Comparison of ENCODE assay signal across 8 mouse cellular contexts in the genomic region with DNA sequence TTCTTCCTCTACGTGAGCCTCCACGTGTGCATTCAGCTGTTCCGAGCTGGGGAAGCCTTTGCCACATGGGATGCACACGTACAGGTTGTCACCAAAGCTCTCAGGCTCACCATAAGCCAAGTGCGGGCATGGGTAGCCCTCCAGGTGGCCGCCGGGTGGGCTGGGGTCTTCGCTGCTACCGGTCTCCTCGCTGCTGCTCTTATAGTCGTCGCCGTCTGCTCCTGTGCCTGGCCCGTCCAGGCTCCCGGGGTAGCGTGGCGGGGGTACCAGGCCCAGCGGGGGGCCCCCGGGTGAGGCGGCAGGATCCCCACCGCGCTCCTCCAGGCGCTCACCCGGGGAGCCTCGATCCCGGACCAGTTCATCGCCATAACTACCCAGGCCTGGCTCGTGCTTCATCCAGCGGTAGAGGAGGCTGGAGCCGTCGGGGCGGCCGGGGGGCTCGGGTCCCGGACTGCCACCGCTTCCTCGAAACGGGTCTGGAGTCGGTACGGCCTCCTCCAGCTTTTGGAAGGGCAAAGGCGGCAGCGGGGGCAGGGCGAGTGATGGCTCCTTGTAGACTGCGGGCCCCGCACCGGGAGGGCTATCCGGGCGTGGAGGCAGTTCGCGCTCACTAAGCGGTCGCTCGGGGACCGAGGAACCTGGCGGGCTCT. TPM values are rescaled to one million over a fixed set of nuclear protein-coding genes. Genes with fewer than 3 reads are reported as not detected.
DNase-seq lines count a peak whose midpoint lies in the region; ATAC-seq and TF ChIP-seq lines count a peak whose summit lies in the region.

No protein-coding gene starts in this region.

- H3K4me1 ChIP-seq in liver, adult 2 months (ENCODE audit: control insufficient read depth, insufficient read depth, low read length) = peaks cover 11% of the 10 kb centered on the region; the same call in 1 of the 2 replicates
- H3K4me1 ChIP-seq in embryonic facial prominence, embryonic 12.5 days = peaks cover 54% of the 10 kb centered on the region
- H3K4me1 ChIP-seq in liver, embryonic 12.5 days = peaks cover 69% of the 10 kb centered on the region

- intact Hi-C loops in heart, postnatal 10 days (cut with DNase I) = loop anchor here (5.0 kb wide), 1 partner anchor 34 kb away; no protein-coding TSS in a partner anchor

- H3K27me3 ChIP-seq in liver, adult 2 months (ENCODE audit: control insufficient read depth, insufficient read depth, low read length) = peaks cover 11% of the 10 kb centered on the region; the same call in 1 of the 2 replicates
- H3K27me3 ChIP-seq in embryonic facial prominence, embryonic 12.5 days = peaks cover 83% of the 10 kb centered on the region
- H3K27me3 ChIP-seq in liver, embryonic 12.5 days (replicated peaks) = peaks cover 85% of the 10 kb centered on the region

- no peak for ATAC-seq in embryonic facial prominence, embryonic 12.5 days (ENCODE audit: insufficient number of reproducible peaks, insufficient read depth, low FRiP score, low TSS enrichment)
- no peak for ATAC-seq in liver, embryonic 12.5 days
- ATAC-seq in granulocyte monocyte progenitor cell, adult 5-6 weeks (replicated peaks; ENCODE audit: poor library complexity, severe bottlenecking) = no peak

- H3K4me3 ChIP-seq in liver, adult 2 months (ENCODE audit: insufficient read depth, low read depth, low read length) = peak overlapping the region; percentile 65; the same call in 1 of the 2 replicates
- H3K4me3 ChIP-seq in embryonic facial prominence, embryonic 12.5 days = peak overlapping the region; percentile 66
- H3K4me3 ChIP-seq in liver, embryonic 12.5 days = peak overlapping the region; percentile 63

- no peak for TF ChIP-seq POLR2A in liver, adult 2 months (IDR thresholded peaks at IDR 0.05; ENCODE audit: extremely low read depth, insufficient read depth, low read length)

- DNase-seq in liver, adult 2 months (ENCODE audit: extremely low read depth, low read depth, low spot score) = no peak
- DNase-seq in liver = no peak
- DNase-seq in heart, postnatal 10 days = peak; percentile 62
- DNase-seq in thymus, postnatal 4 days = peak; percentile 59
- no peak for DNase-seq in frontal cortex, postnatal 36 days (ENCODE audit: low spot score in 2 of 2)

- H3K27ac ChIP-seq in liver, adult 2 months (replicated peaks; ENCODE audit: insufficient read depth, low read depth, low read length) = no peak overlapping the region
- H3K27ac ChIP-seq in embryonic facial prominence, embryonic 12.5 days = peak overlapping the region; percentile 88
- no peak overlapping the region for H3K27ac ChIP-seq in liver, embryonic 12.5 days

- WGBS in liver, adult 2 months = 20% methylated on average over 55 of the region's 55 CpGs
- 5% methylated on average over 55 of the region's 55 CpGs for WGBS in embryonic facial prominence, embryonic 12.5 days
- 6% methylated on average over 55 of the region's 55 CpGs for WGBS in liver, embryonic 12.5 days (ENCODE audit: insufficient replicate concordance)

- no peaks in the 10 kb centered on the region; the same call in 1 of the 2 replicates for H3K36me3 ChIP-seq in liver, adult 2 months (ENCODE audit: control insufficient read depth, insufficient read depth, low read length)
- peaks cover 36% of the 10 kb centered on the region for H3K36me3 ChIP-seq in embryonic facial prominence, embryonic 12.5 days
- peaks cover 26% of the 10 kb centered on the region for H3K36me3 ChIP-seq in liver, embryonic 12.5 days

- peak overlapping the region; percentile 35 for H3K9ac ChIP-seq in liver, adult 2 months (ENCODE audit: low read depth, low read length)
- peak overlapping the region; percentile 78 for H3K9ac ChIP-seq in embryonic facial prominence, embryonic 12.5 days
- H3K9ac ChIP-seq in liver, embryonic 12.5 days = peak overlapping the region; percentile 55; the same call in 1 of the 2 replicates

- no peaks in the 10 kb centered on the region for H3K9me3 ChIP-seq in embryonic facial prominence, embryonic 12.5 days
- H3K9me3 ChIP-seq in liver, embryonic 12.5 days (replicated peaks) = no peaks in the 10 kb centered on the region

- no peaks in the 10 kb centered on the region for H3K79me2 ChIP-seq in liver, adult 2 months (ENCODE audit: control insufficient read depth, insufficient read depth, low read length)

- TF ChIP-seq CTCF in liver, adult 2 months (IDR thresholded peaks at IDR 0.05; ENCODE audit: low read depth, low read length) = no peak

- peak overlapping the region; percentile 88 for H3K4me2 ChIP-seq in embryonic facial prominence, embryonic 12.5 days (replicated peaks)
- H3K4me2 ChIP-seq in liver, embryonic 12.5 days = peak overlapping the region; percentile 89

RNA-seq across cellular contexts. Expression of gene Hic1, which starts 3.0 kb away (rescaled TPM):
- total RNA-seq in liver, adult 2 months (2014; rRNA removed) = 1.1 and 1.8 TPM in 2 replicates
- 3.8 and 4.3 TPM in 2 replicates for polyA plus RNA-seq in liver, adult 2 months (2012; rRNA removed)
- polyA plus RNA-seq in embryonic facial prominence, embryonic 12.5 days (2016; fragmentation: Nextera tagmentation; extraction: Ambion mirVana) = 39.2 and 44.8 TPM in 2 replicates
- 10 to 100 TPM; 36.3 to 48.5 TPM for total RNA-seq in heart, postnatal 10 days (2021)
- polyA plus RNA-seq in liver, embryonic 12.5 days (2016; fragmentation: Nextera tagmentation; extraction: Ambion mirVana) = 4.6 and 5.8 TPM in 2 replicates
- total RNA-seq in granulocyte monocyte progenitor cell, adult 5-6 weeks (2014; fragmentation: Nextera tagmentation) = not detected in 2 replicates
- not detected in 2 replicates for total RNA-seq in granulocyte monocyte progenitor cell, adult 5-6 weeks (2017)

RNA-seq across cellular contexts. Expression of gene Ovca2, which starts 12.3 kb away (rescaled TPM):
- 6.7 and 6.9 TPM in 2 replicates for total RNA-seq in liver, adult 2 months (2014; rRNA removed)
- 5.7 and 8.0 TPM in 2 replicates for polyA plus RNA-seq in liver, adult 2 months (2012; rRNA removed)
- 30.0 and 31.5 TPM in 2 replicates for polyA plus RNA-seq in embryonic facial prominence, embryonic 12.5 days (2016; fragmentation: Nextera tagmentation; extraction: Ambion mirVana)
- total RNA-seq in heart, postnatal 10 days (2021) = 1 to 10 TPM; 7.8 to 9.5 TPM
- 17.6 and 17.9 TPM in 2 replicates for polyA plus RNA-seq in liver, embryonic 12.5 days (2016; fragmentation: Nextera tagmentation; extraction: Ambion mirVana)
- 17.1 and 20.1 TPM in 2 replicates for total RNA-seq in granulocyte monocyte progenitor cell, adult 5-6 weeks (2014; fragmentation: Nextera tagmentation)
- total RNA-seq in granulocyte monocyte progenitor cell, adult 5-6 weeks (2017) = 16.1 and 16.4 TPM in 2 replicates

RNA-seq across cellular contexts. Expression of gene Dph1, which starts 24.7 kb away (rescaled TPM):
- total RNA-seq in liver, adult 2 months (2014; rRNA removed) = 11.3 and 14.2 TPM in 2 replicates
- polyA plus RNA-seq in liver, adult 2 months (2012; rRNA removed) = 49.1 and 53.5 TPM in 2 replicates
- 22.6 and 23.3 TPM in 2 replicates for polyA plus RNA-seq in embryonic facial prominence, embryonic 12.5 days (2016; fragmentation: Nextera tagmentation; extraction: Ambion mirVana)
- 10 to 100 TPM; 13.9 to 15.6 TPM for total RNA-seq in heart, postnatal 10 days (2021)
- 19.7 and 20.5 TPM in 2 replicates for polyA plus RNA-seq in liver, embryonic 12.5 days (2016; fragmentation: Nextera tagmentation; extraction: Ambion mirVana)
- 7.6 and 17.1 TPM in 2 replicates for total RNA-seq in granulocyte monocyte progenitor cell, adult 5-6 weeks (2014; fragmentation: Nextera tagmentation)
- total RNA-seq in granulocyte monocyte progenitor cell, adult 5-6 weeks (2017) = 8.9 and 10.6 TPM in 2 replicates

RNA-seq across cellular contexts. Expression of gene Rtn4rl1, which starts 27.3 kb away (rescaled TPM):
- 1.3 and 2.4 TPM in 2 replicates for total RNA-seq in liver, adult 2 months (2014; rRNA removed)
- 9.5 and 10.0 TPM in 2 replicates for polyA plus RNA-seq in liver, adult 2 months (2012; rRNA removed)
- polyA plus RNA-seq in embryonic facial prominence, embryonic 12.5 days (2016; fragmentation: Nextera tagmentation; extraction: Ambion mirVana) = 5.1 and 5.7 TPM in 2 replicates
- 10 to 100 TPM; 13.9 to 21.4 TPM for total RNA-seq in heart, postnatal 10 days (2021)
- 1.2 and 1.3 TPM in 2 replicates for polyA plus RNA-seq in liver, embryonic 12.5 days (2016; fragmentation: Nextera tagmentation; extraction: Ambion mirVana)
- 0.37 and 1.0 TPM in 2 replicates for total RNA-seq in granulocyte monocyte progenitor cell, adult 5-6 weeks (2014; fragmentation: Nextera tagmentation)
- total RNA-seq in granulocyte monocyte progenitor cell, adult 5-6 weeks (2017) = 0.15 TPM in 1 of 2 replicates, not detected in the other

Comparison
In these comparisons a context has a peak if more than half of its experiments do, and no peak if none do; other contexts are left out.
1. DNase-seq: peak in heart, postnatal 10 days (2 of 2) and thymus, postnatal 4 days (single experiment); none in liver, adult 2 months (single experiment), liver (single experiment) and frontal cortex, postnatal 36 days (0 of 2).
2. RNA of gene Hic1, which starts 3.0 kb away (total RNA-seq): 36.3 to 48.5 TPM in heart, postnatal 10 days; 1.1 to 1.8 TPM in liver, adult 2 months and not detected in granulocyte monocyte progenitor cell, adult 5-6 weeks; every median in the first group is over 10 times any median in the second.
3. Peak in every context shown above with its lines, with median percentiles within 50 percentile points of each other: H3K4me3 ChIP-seq and H3K9ac ChIP-seq.